Mouse (Mus musculus) heart, adult 2 months (tissue): ENCODE data around the gene Ttll10.

Source experiments
- CTCF ChIP-seq: fragments of 200-600 bp; IDR thresholded peaks from 2 replicates; pipeline ENCODE4 v1.8.1; 2022; ENCODE audit warnings: antibody characterized with exemption, mild to moderate bottlenecking, moderate library complexity
- EP300 ChIP-seq: fragments of 200-500 bp; IDR thresholded peaks from 2 replicates; pipeline ENCODE4 v1.6.1; 2011; ENCODE audit warnings: low read depth, low read length, control low read depth; ENCODE audit not compliant: insufficient read depth

GRCm38 (mm10) chr4:156004109-156004508 lies 55.1 kb downstream of the Ttll10 start:
- TF ChIP-seq CTCF (no peak), EP300 (no peak)
